Mouse (Mus musculus) CH12.LX (cell line): ENCODE results near the gene Ank3. TPM values are rescaled to one million over a fixed set of nuclear protein-coding genes. Genes with fewer than 3 reads are reported as not detected.

Experiments
- DNase-seq: peaks from one replicate; pipeline ENCODE4 v3.0.0-alpha.2; 2013; ENCODE audit errors: extremely low read depth
- H3K27ac ChIP-seq: 2 replicates; pipeline ENCODE4 v1.5.1; 2012; ENCODE audit warnings: low read depth, mild to moderate bottlenecking, control low read depth, moderate library complexity; ENCODE audit not compliant: insufficient read depth
- H3K27me3 ChIP-seq: replicated peaks from 2 replicates; pipeline ENCODE3; 2012; ENCODE audit warnings: inconsistent platforms
- H3K36me3 ChIP-seq, 2 experiments: replicated peaks in 1 of 2; 2 replicates each; pipeline versions ENCODE3 to v1.6.1; 2012; ENCODE audit warnings: inconsistent platforms in 1 of 2, low read length in 1 of 2, mild to moderate bottlenecking in 1 of 2, mixed read lengths in 1 of 2, moderate library complexity in 1 of 2; ENCODE audit not compliant: control insufficient read depth in 1 of 2, insufficient read depth in 1 of 2
- H3K4me1 ChIP-seq, 2 experiments: 2 replicates each; pipeline ENCODE4 v1.6.1; 2012; ENCODE audit warnings: inconsistent platforms in 1 of 2, moderate library complexity in 1 of 2; ENCODE audit not compliant: insufficient read depth in 2 of 2, control insufficient read depth in 1 of 2
- H3K4me2 ChIP-seq: 2 replicates; pipeline ENCODE4 v1.6.1; 2012; ENCODE audit warnings: low read depth, mild to moderate bottlenecking, control low read depth; ENCODE audit not compliant: poor library complexity, insufficient read depth, severe bottlenecking
- H3K4me3 ChIP-seq, 3 experiments: fragments of 150-350 bp in 1 of 3; sonication (generic) in 1 of 3; replicated peaks in 1 of 3; 2 replicates each; pipeline versions ENCODE3 to v1.5.1; 2011 to 2012; ENCODE audit warnings: low read depth in 2 of 3, low read length in 2 of 3, mild to moderate bottlenecking in 2 of 3, moderate library complexity in 2 of 3, control low read depth in 1 of 3, improper control_type of control experiment in 1 of 3, inconsistent platforms in 1 of 3, mixed read lengths in 1 of 3; ENCODE audit not compliant: poor library complexity in 1 of 3
- H3K79me2 ChIP-seq: replicated peaks from 2 replicates; pipeline ENCODE4 v1.6.1; 2012; ENCODE audit warnings: mild to moderate bottlenecking, moderate library complexity; ENCODE audit not compliant: control insufficient read depth, poor library complexity, insufficient read depth, severe bottlenecking; ENCODE audit errors: extremely low read depth
- H3K9ac ChIP-seq: 2 replicates; pipeline ENCODE4 v1.6.1; 2012; ENCODE audit warnings: low read depth, mild to moderate bottlenecking, control low read depth, moderate library complexity; ENCODE audit not compliant: insufficient read depth
- H3K9me3 ChIP-seq: replicated peaks from 2 replicates; pipeline ENCODE3; 2012; ENCODE audit warnings: low read length, inconsistent platforms, mixed read lengths
- E2F4 ChIP-seq: IDR thresholded peaks from 2 replicates; pipeline ENCODE4 v1.6.1; 2011; ENCODE audit warnings: low read depth, low read length, improper control_type of control experiment; ENCODE audit not compliant: insufficient replicate concordance
- ELF1 ChIP-seq: IDR thresholded peaks from 2 replicates; pipeline ENCODE4 v1.6.1; 2014; ENCODE audit warnings: low read depth, mild to moderate bottlenecking, inconsistent platforms, low read length, improper control_type of control experiment
- ETS1 ChIP-seq: conservative IDR thresholded peaks from 2 replicates; pipeline ENCODE4 v1.6.1; 2012; ENCODE audit warnings: low read depth, mild to moderate bottlenecking, inconsistent platforms, low read length, improper control_type of control experiment, moderate library complexity
- IRF4 ChIP-seq: IDR thresholded peaks from 2 replicates; pipeline ENCODE4 v1.6.1; 2014; ENCODE audit warnings: low read depth, mild to moderate bottlenecking, inconsistent platforms, low read length, improper control_type of control experiment
- JUN ChIP-seq: IDR thresholded peaks from 2 replicates; pipeline ENCODE4 v1.6.1; 2011; ENCODE audit warnings: low read depth, mild to moderate bottlenecking, low read length, improper control_type of control experiment, moderate library complexity; ENCODE audit not compliant: insufficient read depth
- KAT2A ChIP-seq: IDR thresholded peaks from 2 replicates; pipeline ENCODE4 v1.6.1; 2012; ENCODE audit warnings: low read length, improper control_type of control experiment, inconsistent platforms; ENCODE audit not compliant: insufficient replicate concordance
- MAFK ChIP-seq: IDR thresholded peaks from 2 replicates; pipeline ENCODE4 v1.6.1; 2011; ENCODE audit warnings: low read length, improper control_type of control experiment; ENCODE audit not compliant: insufficient replicate concordance
- MAZ ChIP-seq: IDR thresholded peaks from 2 replicates; pipeline ENCODE4 v1.6.1; 2012; ENCODE audit warnings: low read depth, mild to moderate bottlenecking, inconsistent platforms, low read length, improper control_type of control experiment, moderate library complexity
- SIN3A ChIP-seq: IDR thresholded peaks from 2 replicates; pipeline ENCODE4 v1.6.1; 2012; ENCODE audit warnings: low read length, improper control_type of control experiment, inconsistent platforms
- TCF12 ChIP-seq: IDR thresholded peaks from 2 replicates; pipeline ENCODE4 v1.6.1; 2014; ENCODE audit warnings: low read depth, mild to moderate bottlenecking, inconsistent platforms, low read length, improper control_type of control experiment
- ZC3H11A ChIP-seq: IDR thresholded peaks from 2 replicates; pipeline ENCODE4 v1.6.1; 2012; ENCODE audit warnings: low read depth, mild to moderate bottlenecking, inconsistent platforms, low read length, improper control_type of control experiment
- ZKSCAN1 ChIP-seq: IDR thresholded peaks from 2 replicates; pipeline ENCODE4 v1.6.1; 2012; ENCODE audit warnings: low read depth, inconsistent platforms, low read length, improper control_type of control experiment, borderline replicate concordance
- dilution Hi-C: fragments of 300-500 bp; cut with MboI; formaldehyde crosslinking; loops from 2 replicates; pipeline ENCODE4 v1.14.3; 2020; ENCODE audit warnings: low sequenced_read_pairs; ENCODE audit not compliant: extremely low pct_unique_long_range_greater_than_20kb, extremely low pct_ligation_motif_present
- in situ Hi-C: fragments of 300-500 bp; cut with MboI; formaldehyde crosslinking; loops from 3 replicates; pipeline ENCODE4 v1.14.3; 2019; ENCODE audit warnings: low sequenced_read_pairs, low pct_ligation_motif_present, low pct_unique_long_range_greater_than_20kb, mixed read lengths
- polyA plus RNA-seq: library from polyadenylated mRNA; unstranded; fragments of >175 nt; gene quantifications from 2 replicates; pipeline ENCODE4 v1.2.1, GENCODE M21; 2012; ENCODE audit warnings: low read depth; ENCODE audit not compliant: insufficient read length
- total RNA-seq, 2 experiments: library from RNA; depleted of rRNA; stranded (reverse); fragments of 300-350 nt in 1 of 2; fragments of >200 nt in 1 of 2; gene quantifications; 2 replicates each; pipeline ENCODE4 v1.2.3; 2012 to 2014

The Ank3 gene
- total and polyA plus RNA-seq, 3 experiments, result 4.7 to 8.3 (median 6.2) TPM

DNA sequence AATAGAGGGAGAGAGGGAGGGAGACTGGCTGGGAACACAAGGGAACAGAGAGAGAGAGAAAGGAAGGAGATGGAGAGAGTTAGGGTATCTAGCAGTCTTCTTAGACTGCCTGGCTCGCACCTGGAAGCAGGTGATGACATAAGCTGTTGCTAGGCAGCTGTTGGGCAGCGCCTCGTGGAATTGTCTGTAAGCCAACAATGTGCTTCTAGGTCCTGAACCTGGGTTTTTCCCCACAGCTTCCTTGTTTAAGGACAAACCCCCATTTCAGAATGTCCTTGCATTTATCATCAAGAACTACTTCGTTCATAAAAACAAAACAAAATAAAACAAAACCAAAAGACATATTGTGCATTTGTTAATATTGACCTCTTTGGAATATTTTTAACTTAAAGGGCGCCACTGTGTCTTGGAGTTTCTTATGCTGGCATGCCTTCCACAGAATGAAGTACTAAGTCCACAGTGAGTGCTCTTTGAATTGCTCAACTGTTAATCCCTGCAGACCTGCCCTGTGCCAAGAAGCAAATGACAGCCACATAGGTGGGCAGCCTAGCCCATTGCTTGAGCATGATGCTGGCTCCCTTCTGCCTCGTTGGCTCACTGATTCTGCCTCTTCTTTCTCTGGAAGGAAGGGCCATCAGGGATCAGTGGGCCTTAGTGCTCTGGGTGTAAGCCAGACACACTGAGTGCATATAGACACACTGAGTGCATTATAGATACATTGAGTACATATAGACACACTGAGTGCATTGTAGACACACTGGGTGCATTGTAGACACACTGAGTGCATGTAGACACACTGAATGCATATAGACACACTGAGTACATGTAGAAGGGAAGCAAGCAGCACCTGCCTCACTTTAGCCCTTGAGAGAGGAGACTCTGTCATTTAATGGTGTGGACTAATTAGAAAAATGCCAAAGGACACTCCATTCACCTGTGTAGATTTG lies 668.9 kb downstream of the Ank3 start:
- Histone ChIP-seq H3K79me2 (no peaks in the 10 kb centered on the region), H3K27ac (no peak overlapping the region), H3K36me3 (no peaks in the 10 kb centered on the region), H3K4me3 (no peak overlapping the region), H3K27me3 (peaks cover 10% of the 10 kb centered on the region), H3K9me3 (peaks cover 8% of the 10 kb centered on the region), H3K9ac (no peak overlapping the region), H3K4me2 (no peak overlapping the region), H3K4me1 (peaks cover 0 to 3% of the 10 kb centered on the region in 2 experiments; a peak in 1 of 4 replicates)
- dilution Hi-C loops (no loop called here), in situ Hi-C loops (no loop called here)
- TF ChIP-seq MAFK (no peak), ZKSCAN1 (peak; percentile 90)
- no peak for DNase-seq

DNA sequence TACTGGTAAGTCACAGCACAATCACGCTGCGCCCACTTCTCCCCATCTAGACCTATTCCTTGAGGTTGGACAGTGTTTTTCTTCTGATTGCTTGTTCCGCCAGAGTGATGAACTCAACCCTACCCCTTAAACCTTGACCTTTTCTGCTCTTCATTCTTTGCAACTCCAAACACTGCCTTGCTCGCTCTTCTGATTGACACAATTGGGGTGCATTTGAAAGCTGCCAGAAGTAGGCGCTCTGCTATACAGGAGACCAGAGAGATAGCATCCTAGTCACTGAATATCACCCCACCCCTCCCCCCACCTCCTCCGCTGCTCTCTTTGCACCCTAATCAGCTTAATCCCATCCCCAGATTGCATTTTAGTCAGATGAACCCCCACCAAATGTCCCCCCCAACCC lies 670.7 kb downstream of the Ank3 start:
- no peaks in the 10 kb centered on the region for H3K36me3 ChIP-seq
- H3K79me2 ChIP-seq, result no peaks in the 10 kb centered on the region
- no peak overlapping the region for H3K27ac ChIP-seq
- no peak overlapping the region for H3K9ac ChIP-seq
- H3K4me2 ChIP-seq, result no peak overlapping the region
- peaks cover 8% of the 10 kb centered on the region for H3K9me3 ChIP-seq
- H3K27me3 ChIP-seq, result peaks cover 8% of the 10 kb centered on the region
- no peak for DNase-seq
- TF ChIP-seq ETS1 (no peak), JUN (no peak), IRF4 (no peak), KAT2A (no peak), ELF1 (no peak), E2F4 (no peak), MAFK (no peak), TCF12 (no peak), ZC3H11A (no peak), MAZ (no peak), SIN3A (no peak)
- in situ Hi-C loops, result no loop called here
- H3K4me1 ChIP-seq, result peaks cover 0 to 3% of the 10 kb centered on the region in 2 experiments; a peak in 1 of 4 replicates
- dilution Hi-C loops, result no loop called here
- H3K4me3 ChIP-seq, result no peak overlapping the region
